Mouse (Mus musculus) MEL (cell line): ENCODE measurements around the gene Tgm3. TPM values are rescaled to one million over a fixed set of nuclear protein-coding genes. Genes with fewer than 3 reads are reported as not detected.

Source experiments
- DNase-seq: peaks from one replicate; pipeline ENCODE4 v3.0.0; 2011; ENCODE audit warnings: low read depth, low spot score
- H3K27ac ChIP-seq: 2 replicates; pipeline ENCODE4 v1.5.1; 2012; ENCODE audit warnings: low read depth, mild to moderate bottlenecking, control low read depth, low read length, moderate library complexity; ENCODE audit not compliant: control insufficient read depth
- H3K27me3 ChIP-seq, 2 experiments: fragments of 150-350 bp in 1 of 2; sonication (generic) in 1 of 2; 2 replicates each; pipeline ENCODE4 v1.6.1; 2012; ENCODE audit warnings: low read length in 2 of 2, mild to moderate bottlenecking in 2 of 2, improper control_type of control experiment in 1 of 2, moderate library complexity in 1 of 2; ENCODE audit not compliant: insufficient read depth in 2 of 2, control insufficient read depth in 1 of 2
- H3K36me3 ChIP-seq, 2 experiments: 2 replicates each; pipeline ENCODE4 v1.6.1; 2012 to 2014; ENCODE audit warnings: low read length in 2 of 2, improper control_type of control experiment in 1 of 2, inconsistent platforms in 1 of 2, mild to moderate bottlenecking in 1 of 2; ENCODE audit not compliant: insufficient read depth in 2 of 2, control insufficient read depth in 1 of 2
- H3K4me1 ChIP-seq, 2 experiments: fragments of 150-350 bp in 1 of 2; sonication (generic) in 1 of 2; 2 replicates each; pipeline ENCODE4 v1.6.1; 2012; ENCODE audit warnings: low read length in 2 of 2, improper control_type of control experiment in 1 of 2, mild to moderate bottlenecking in 1 of 2; ENCODE audit not compliant: insufficient read depth in 2 of 2, control insufficient read depth in 1 of 2
- H3K4me3 ChIP-seq, 2 experiments: fragments of 150-350 bp in 1 of 2; sonication (generic) in 1 of 2; 2 replicates each; pipeline ENCODE4 v1.5.1; 2012; ENCODE audit warnings: low read depth in 2 of 2, low read length in 2 of 2, mild to moderate bottlenecking in 2 of 2, moderate library complexity in 2 of 2, control low read depth in 1 of 2, improper control_type of control experiment in 1 of 2; ENCODE audit not compliant: control insufficient read depth in 1 of 2, insufficient read depth in 1 of 2
- H3K79me2 ChIP-seq: 2 replicates; pipeline ENCODE4 v1.6.1; 2012; ENCODE audit warnings: mild to moderate bottlenecking, low read length, moderate library complexity; ENCODE audit not compliant: control insufficient read depth, poor library complexity, insufficient read depth
- H3K9ac ChIP-seq: 2 replicates; pipeline ENCODE4 v1.6.1; 2012; ENCODE audit warnings: low read depth, mild to moderate bottlenecking, control low read depth, low read length, moderate library complexity; ENCODE audit not compliant: control insufficient read depth, poor library complexity, severe bottlenecking
- H3K9me3 ChIP-seq: fragments of 150-350 bp; sonication (generic); replicated peaks from 2 replicates; pipeline ENCODE4 v1.6.1; 2012; ENCODE audit warnings: mild to moderate bottlenecking, low read length, improper control_type of control experiment, moderate library complexity; ENCODE audit not compliant: insufficient read depth
- BHLHE40 ChIP-seq: IDR thresholded peaks from 2 replicates; pipeline ENCODE4 v1.6.1; 2012; ENCODE audit warnings: low read depth, mild to moderate bottlenecking, inconsistent platforms, low read length, improper control_type of control experiment, borderline replicate concordance
- CHD2 ChIP-seq: IDR thresholded peaks from 2 replicates; pipeline ENCODE4 v1.6.1; 2011; ENCODE audit warnings: low read length, improper control_type of control experiment
- CTCF ChIP-seq, 3 experiments: IDR thresholded peaks in 2 of 3; conservative IDR thresholded peaks in 1 of 3; 2 replicates each; pipeline ENCODE4 v1.5.1; 2011 to 2012; ENCODE audit warnings: low read length in 3 of 3, low read depth in 2 of 3, mild to moderate bottlenecking in 2 of 3, improper control_type of control experiment in 1 of 3, inconsistent platforms in 1 of 3, mixed read lengths in 1 of 3, moderate library complexity in 1 of 3; ENCODE audit not compliant: control insufficient read depth in 1 of 3, insufficient read depth in 1 of 3, poor library complexity in 1 of 3, severe bottlenecking in 1 of 3
- E2F4 ChIP-seq: IDR thresholded peaks from 2 replicates; pipeline ENCODE4 v1.6.1; 2011; ENCODE audit warnings: low read depth, low read length, improper control_type of control experiment, borderline replicate concordance
- ELF1 ChIP-seq: IDR thresholded peaks from 2 replicates; pipeline ENCODE4 v1.6.1; 2014; ENCODE audit warnings: low read depth, mild to moderate bottlenecking, inconsistent platforms, low read length, improper control_type of control experiment, moderate library complexity
- EP300 ChIP-seq, 2 experiments: IDR thresholded peaks; 2 replicates each; pipeline ENCODE4 v1.6.1; 2011; ENCODE audit warnings: improper control_type of control experiment in 2 of 2, low read length in 2 of 2, low read depth in 1 of 2, mild to moderate bottlenecking in 1 of 2
- ETS1 ChIP-seq: IDR thresholded peaks from 2 replicates; pipeline ENCODE4 v1.6.1; 2012; ENCODE audit warnings: low read depth, mild to moderate bottlenecking, inconsistent platforms, low read length, improper control_type of control experiment, moderate library complexity
- GATA1 ChIP-seq: IDR thresholded peaks from 2 replicates; pipeline ENCODE4 v1.6.1; 2011; ENCODE audit warnings: low read depth, low read length, improper control_type of control experiment
- KAT2A ChIP-seq: conservative IDR thresholded peaks from 2 replicates; pipeline ENCODE4 v1.6.1; 2012; ENCODE audit warnings: low read depth, low read length, improper control_type of control experiment, inconsistent platforms
- MAX ChIP-seq: IDR thresholded peaks from 2 replicates; pipeline ENCODE4 v1.6.1; 2011; ENCODE audit warnings: low read length, improper control_type of control experiment
- MEF2A ChIP-seq: IDR thresholded peaks from 2 replicates; pipeline ENCODE4 v1.6.1; 2014; ENCODE audit warnings: low read depth, mild to moderate bottlenecking, inconsistent platforms, low read length, improper control_type of control experiment; ENCODE audit not compliant: poor library complexity, insufficient replicate concordance, severe bottlenecking; ENCODE audit errors: extremely low read depth
- MYB ChIP-seq: IDR thresholded peaks from 2 replicates; pipeline ENCODE4 v1.6.1; 2011; ENCODE audit warnings: mild to moderate bottlenecking, low read depth, low read length, improper control_type of control experiment
- NELFE ChIP-seq: IDR thresholded peaks from 2 replicates; pipeline ENCODE4 v1.6.1; 2011; ENCODE audit warnings: low read depth, low read length, improper control_type of control experiment
- POLR2AphosphoS2 ChIP-seq: IDR thresholded peaks from 2 replicates; pipeline ENCODE4 v1.6.1; 2011; ENCODE audit warnings: low read length, improper control_type of control experiment
- RAD21 ChIP-seq: IDR thresholded peaks from 2 replicates; pipeline ENCODE4 v1.6.1; 2011; ENCODE audit warnings: mild to moderate bottlenecking, low read depth, low read length, improper control_type of control experiment
- SIN3A ChIP-seq: IDR thresholded peaks from 2 replicates; pipeline ENCODE4 v1.6.1; 2012; ENCODE audit warnings: low read length, improper control_type of control experiment, inconsistent platforms
- TBP ChIP-seq: IDR thresholded peaks from 2 replicates; pipeline ENCODE4 v1.8.0; 2011; ENCODE audit warnings: low read depth, low read length, improper control_type of control experiment
- TCF12 ChIP-seq: IDR thresholded peaks from 2 replicates; pipeline ENCODE4 v1.6.1; 2014; ENCODE audit warnings: low read depth, mild to moderate bottlenecking, inconsistent platforms, low read length, improper control_type of control experiment, moderate library complexity
- USF1 ChIP-seq: IDR thresholded peaks from 2 replicates; pipeline ENCODE4 v1.6.1; 2014; ENCODE audit warnings: low read depth, mild to moderate bottlenecking, inconsistent platforms, low read length, improper control_type of control experiment, moderate library complexity
- USF2 ChIP-seq, 2 experiments: IDR thresholded peaks; 2 replicates each; pipeline ENCODE4 v1.6.1; 2011 to 2012; ENCODE audit warnings: improper control_type of control experiment in 2 of 2, low read length in 2 of 2, borderline replicate concordance in 1 of 2, inconsistent platforms in 1 of 2, low read depth in 1 of 2, mild to moderate bottlenecking in 1 of 2; ENCODE audit not compliant: insufficient read depth in 1 of 2
- ZKSCAN1 ChIP-seq: IDR thresholded peaks from 2 replicates; pipeline ENCODE4 v1.6.1; 2012; ENCODE audit warnings: low read depth, mild to moderate bottlenecking, inconsistent platforms, low read length, improper control_type of control experiment, moderate library complexity
- ZMIZ1 ChIP-seq: IDR thresholded peaks from 2 replicates; pipeline ENCODE4 v1.6.1; 2012; ENCODE audit warnings: low read depth, mild to moderate bottlenecking, inconsistent platforms, low read length, improper control_type of control experiment, moderate library complexity
- polyA plus RNA-seq, 2 experiments: library from polyadenylated mRNA; stranded (reverse) in 1 of 2; unstranded in 1 of 2; fragments of >175 nt in 1 of 2; fragments of >200 nt in 1 of 2; gene quantifications; 2 replicates each; pipeline versions ENCODE4 v1.2.1 to v1.2.4; 2012; ENCODE audit warnings: low replicate concordance in 2 of 2, low read depth in 1 of 2; ENCODE audit not compliant: insufficient read length in 2 of 2, insufficient read depth in 1 of 2, missing spikeins in 1 of 2
- total RNA-seq: library from RNA; depleted of rRNA; stranded (reverse); fragments of 300-350 nt; gene quantifications from 2 replicates; pipeline ENCODE4 v1.2.3, GENCODE M21; 2012

The Tgm3 gene
- total and polyA plus RNA-seq, 3 experiments: not detected

GRCm38 (mm10) chr2:130000601-130001000, 11.5 kb upstream of the Tgm3 start:
- Histone ChIP-seq H3K79me2 (no peaks in the 10 kb centered on the region), H3K27me3 (peaks cover 0 to 9% of the 10 kb centered on the region in 2 experiments; a peak in 2 of 4 replicates), H3K36me3 (no peaks in the 10 kb centered on the region), H3K4me3 (no peak overlapping the region), H3K9me3 (no peaks in the 10 kb centered on the region), H3K9ac (no peak overlapping the region), H3K4me1 (no peaks in the 10 kb centered on the region), H3K27ac (no peak overlapping the region)
- no peak for DNase-seq
- TF ChIP-seq CTCF (IDR thresholded peaks at IDR 0.05 in 2 of 3, conservative IDR thresholded peaks at IDR 0.05 in 1 of 3; ENCODE audit: control insufficient read depth in 1 of 3, insufficient read depth in 1 of 3, low read depth in 2 of 3, low read length in 3 of 3, poor library complexity in 1 of 3, severe bottlenecking in 1 of 3) (no peak), TBP (no peak), USF1 (no peak), MAX (no peak), ZKSCAN1 (no peak), NELFE (no peak), ETS1 (no peak), USF2 (IDR thresholded peaks at IDR 0.05; ENCODE audit: borderline replicate concordance in 1 of 2, insufficient read depth in 1 of 2, low read depth in 1 of 2, low read length in 2 of 2) (no peak), CHD2 (no peak), POLR2AphosphoS2 (no peak)

- no peaks in the 10 kb centered on the region for H3K9me3 ChIP-seq
- H3K4me1 ChIP-seq: no peaks in the 10 kb centered on the region
- no peak overlapping the region for H3K27ac ChIP-seq
- no peak overlapping the region for H3K9ac ChIP-seq
- H3K4me3 ChIP-seq: no peak overlapping the region
- no peak for TF ChIP-seq KAT2A
- no peak for DNase-seq
- peaks cover 0 to 8% of the 10 kb centered on the region in 2 experiments for H3K27me3 ChIP-seq
- H3K79me2 ChIP-seq: no peaks in the 10 kb centered on the region
- H3K36me3 ChIP-seq: no peaks in the 10 kb centered on the region
Measured at GRCm38 (mm10) chr2:130004046-130004445, 8.1 kb upstream of the Tgm3 start.

DNA sequence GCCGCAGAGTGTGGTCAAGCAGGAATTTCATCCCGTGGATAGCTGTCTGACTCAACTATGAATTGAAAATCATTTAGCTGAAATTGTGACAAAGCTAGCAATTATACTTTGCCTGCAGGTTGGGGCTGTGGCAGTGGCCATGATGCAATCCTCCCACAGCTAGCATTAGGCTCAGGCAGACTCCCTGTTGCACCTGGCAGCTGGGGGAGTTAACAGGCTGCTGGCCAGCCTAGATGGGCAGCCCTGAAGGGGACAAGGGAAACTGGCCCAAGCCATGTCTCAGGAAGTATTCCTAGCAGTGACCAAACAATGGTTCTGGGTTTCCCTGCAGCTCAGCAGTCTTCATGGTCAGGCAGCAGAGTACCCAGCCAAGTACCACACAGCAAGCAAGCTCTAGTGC, 2.8 kb upstream of the Tgm3 start:
- H3K9ac ChIP-seq: no peak overlapping the region
- H3K9me3 ChIP-seq: no peaks in the 10 kb centered on the region
- H3K27ac ChIP-seq: no peak overlapping the region
- H3K4me1 ChIP-seq: no peaks in the 10 kb centered on the region
- no peak for TF ChIP-seq MEF2A
- TF ChIP-seq SIN3A: no peak
- TF ChIP-seq RAD21: no peak
- no peak for TF ChIP-seq BHLHE40
- no peak for TF ChIP-seq E2F4
- no peak for TF ChIP-seq GATA1
- no peak for TF ChIP-seq ZMIZ1
- no peak for TF ChIP-seq KAT2A
- TF ChIP-seq MAX: no peak
- TF ChIP-seq USF1: no peak
- no peak for TF ChIP-seq MYB
- TF ChIP-seq ELF1: no peak
- no peak for TF ChIP-seq EP300 (IDR thresholded peaks at IDR 0.05; ENCODE audit: low read depth in 1 of 2, low read length in 2 of 2)
- no peak for TF ChIP-seq POLR2AphosphoS2
- no peak for TF ChIP-seq TCF12
- no peaks in the 10 kb centered on the region for H3K36me3 ChIP-seq
- no peak for DNase-seq
- peaks cover 5 to 7% of the 10 kb centered on the region in 2 experiments for H3K27me3 ChIP-seq
- H3K4me3 ChIP-seq: no peak overlapping the region
- no peaks in the 10 kb centered on the region for H3K79me2 ChIP-seq
